Mouse (Mus musculus): Measurements from ENCODE around the gene Bricd5.

DNA sequence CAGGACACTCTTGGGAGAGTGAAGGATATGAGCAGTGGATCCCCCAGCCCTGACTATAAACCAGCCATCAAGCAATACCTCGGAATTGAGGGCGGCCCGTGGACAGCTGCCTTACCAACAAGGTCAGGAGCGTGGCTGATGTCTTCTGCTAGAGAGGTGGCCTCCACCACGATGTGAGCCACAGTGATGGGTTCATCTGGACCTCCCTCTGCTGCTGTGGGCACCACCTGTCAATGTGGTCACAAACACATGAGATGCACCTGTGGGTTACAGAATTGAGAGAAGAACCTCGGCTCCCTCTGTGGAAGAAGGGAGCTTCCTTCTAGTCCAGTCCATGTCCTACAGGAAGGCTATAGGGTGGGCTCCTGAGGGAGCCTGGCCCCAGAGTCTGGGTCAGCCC, 24.2 kb upstream of the Bricd5 start:
- TF ChIP-seq POLR2A (IDR thresholded peaks at IDR 0.05; ENCODE audit: low read depth, low read length) = no peak
- no peak for TF ChIP-seq CTCF (IDR thresholded peaks at IDR 0.05; ENCODE audit: extremely low read depth, insufficient read depth, insufficient read length, insufficient replicate concordance)
